Mouse (Mus musculus) kidney, adult 8-10 months (tissue): ENCODE results near the gene Klhl31.

Experiments used
- DNase-seq, 2 experiments: peaks; one replicate each; pipeline ENCODE4 v3.0.0; 2022

The Klhl31 gene

GRCm38 (mm10) chr9:77636450-77636951, at the start of gene Klhl31:
Gene Klhl31, plus strand, starts transcription at chr9:77636500.
- no peak for DNase-seq

DNA sequence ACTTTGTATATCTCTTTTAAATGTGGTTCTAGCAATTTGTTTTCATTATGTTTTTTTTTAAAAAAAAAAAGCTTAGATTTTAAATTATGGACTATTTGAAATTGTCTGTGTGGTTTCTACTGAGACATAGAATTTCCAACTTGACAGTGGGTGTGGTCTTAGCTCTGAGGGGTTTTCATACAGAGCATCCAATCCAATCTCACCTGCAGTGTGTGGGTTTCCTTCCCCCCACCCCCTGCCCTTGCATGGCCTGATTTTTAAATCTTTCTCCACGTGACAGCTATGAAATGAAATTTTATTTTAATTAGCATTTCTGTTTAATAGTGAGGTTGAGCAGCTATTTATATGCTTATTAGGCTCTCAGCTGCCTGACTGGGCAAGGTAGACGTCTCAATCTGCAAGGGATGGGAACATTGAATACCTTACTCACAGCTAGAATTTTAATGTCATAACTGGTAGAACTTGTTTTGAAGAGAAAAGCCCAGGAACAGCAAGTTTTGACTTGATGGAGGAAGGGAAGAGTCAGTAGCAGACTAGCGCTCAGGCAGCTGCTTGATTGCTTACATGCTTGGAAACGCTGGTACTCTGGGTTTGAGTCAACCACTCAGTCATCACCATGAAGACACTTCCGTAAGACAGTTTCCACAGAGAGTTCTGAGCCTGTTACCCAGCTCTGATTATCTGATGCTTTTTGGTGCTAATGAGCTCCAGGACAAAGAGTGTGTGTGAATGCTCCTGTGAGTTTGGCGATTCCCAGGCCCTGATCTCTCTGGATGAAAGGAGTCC, 49.3 kb upstream of the Klhl31 start:
- no peak for DNase-seq

GRCm38 (mm10) chr9:77587616-77588015, 48.7 kb upstream of the Klhl31 start:
- DNase-seq, result no peak

- DNase-seq, result no peak
Observed at GRCm38 (mm10) chr9:77589496-77589895, 46.8 kb upstream of the Klhl31 start.

DNA sequence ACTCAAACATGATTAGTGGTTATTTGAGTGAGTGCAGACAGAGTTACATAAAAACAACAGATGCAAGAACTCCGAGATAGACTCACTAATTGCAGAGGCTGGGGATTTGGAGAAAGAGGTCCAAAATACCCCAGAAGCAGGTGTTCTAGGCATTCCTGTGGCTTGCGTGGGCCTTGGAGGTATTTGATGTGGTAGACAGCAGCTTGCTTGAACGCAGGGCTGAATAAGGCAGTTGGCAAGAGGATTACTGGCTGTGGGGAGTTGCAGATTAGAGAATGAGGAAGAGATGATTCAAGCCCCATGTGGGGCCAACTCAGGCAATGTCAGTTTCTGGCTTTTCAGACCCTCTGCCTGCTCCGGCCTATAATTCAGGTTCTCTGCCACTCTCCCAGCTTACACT, 43.9 kb upstream of the Klhl31 start:
- no peak for DNase-seq

GRCm38 (mm10) chr9:77595006-77595626, 41.2 kb upstream of the Klhl31 start:
- no peak for DNase-seq

DNA sequence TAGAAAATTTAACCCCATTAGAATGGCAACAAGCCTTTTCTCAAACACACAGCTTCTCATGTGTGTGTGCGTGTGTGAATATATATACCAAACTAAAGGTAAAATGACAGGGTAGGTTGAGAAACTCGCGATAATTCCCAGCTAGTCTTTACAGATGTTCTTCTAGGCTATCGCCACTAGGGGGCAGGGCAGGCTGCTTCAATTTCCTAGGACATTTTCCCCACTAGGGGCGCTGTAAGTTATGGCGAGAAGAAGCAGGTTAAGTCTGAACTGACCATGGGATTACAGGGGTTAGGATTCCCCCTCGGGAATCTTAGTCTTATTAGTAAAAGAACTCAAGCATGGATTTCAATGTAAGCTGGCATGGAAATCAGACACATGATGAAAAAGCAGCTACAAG, 39.9 kb upstream of the Klhl31 start:
- peak; percentile 67 to 85 for DNase-seq

GRCm38 (mm10) chr9:77598560-77598959, 37.7 kb upstream of the Klhl31 start:
- no peak for DNase-seq

DNA sequence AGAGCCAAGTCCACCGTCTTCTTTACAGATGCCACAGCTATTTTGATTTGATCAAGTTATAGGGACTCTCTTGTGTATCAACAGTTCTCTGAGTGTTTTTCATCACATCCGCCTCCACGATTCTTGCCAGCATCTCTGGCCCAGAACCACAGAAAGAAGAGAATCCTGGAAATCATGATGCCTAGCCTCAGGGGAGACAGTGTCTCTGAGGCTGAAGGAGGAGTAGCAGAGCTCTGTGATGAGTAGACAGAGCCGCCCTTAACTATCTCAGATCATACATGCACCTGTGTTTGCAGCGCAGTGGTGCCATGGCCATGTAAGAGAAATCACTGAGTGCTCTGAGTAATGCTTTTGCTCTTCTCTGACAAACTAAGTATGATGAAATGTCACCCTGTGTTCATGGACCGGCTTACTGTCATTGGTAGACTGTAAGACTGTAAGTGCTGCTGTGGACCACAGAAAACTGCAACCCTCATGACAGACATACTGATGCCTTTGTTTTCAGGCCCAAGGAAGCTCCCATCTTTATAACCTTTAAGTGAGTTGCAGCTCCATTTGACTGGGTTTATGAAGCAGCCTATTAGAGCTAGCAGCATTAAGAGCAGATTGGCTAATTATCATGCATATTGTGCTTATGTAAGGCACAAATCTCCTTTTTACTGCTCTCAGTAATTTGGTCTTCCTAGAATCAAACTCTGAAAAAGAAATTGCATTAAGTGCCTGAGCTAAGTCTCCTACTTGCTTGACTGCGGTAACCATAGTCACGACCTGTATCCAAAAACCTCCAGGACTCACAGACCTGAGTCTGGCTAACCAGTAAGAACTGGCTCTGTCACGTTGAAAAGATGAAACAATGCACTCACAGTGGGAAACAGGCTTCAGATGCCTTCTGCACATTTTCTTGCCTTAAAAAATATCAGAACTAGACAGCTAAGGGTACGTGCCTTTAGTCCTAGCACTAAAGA, 33.7 kb upstream of the Klhl31 start:
- peak in 1 of 2 experiments; percentile 30 for DNase-seq

DNA sequence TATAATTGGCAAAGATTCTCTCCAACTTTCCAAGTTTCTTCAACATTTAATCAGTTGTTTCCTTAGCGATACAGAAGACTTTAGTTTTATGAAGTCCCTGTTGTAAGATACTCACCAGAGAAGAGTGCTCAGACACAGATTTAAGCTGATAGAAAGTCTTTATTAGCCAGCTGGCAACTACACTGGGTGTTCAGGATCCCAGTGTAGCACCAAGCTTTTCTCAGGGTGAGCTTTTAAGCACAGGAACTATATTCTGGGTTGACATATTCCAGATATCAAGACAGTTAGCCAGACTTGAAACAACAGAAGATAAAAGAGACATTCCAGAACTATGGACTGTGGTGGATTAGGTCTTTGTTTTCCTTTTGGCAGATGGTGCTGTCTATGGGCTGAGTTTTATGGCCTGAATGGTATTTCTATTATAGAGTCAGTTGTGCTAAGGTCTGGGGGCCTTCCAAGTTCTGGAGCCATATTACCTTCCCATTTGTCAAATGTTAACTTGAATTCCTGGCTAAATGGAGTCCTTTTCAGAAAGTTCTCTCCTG, 32.3 kb upstream of the Klhl31 start:
- no peak for DNase-seq

DNA sequence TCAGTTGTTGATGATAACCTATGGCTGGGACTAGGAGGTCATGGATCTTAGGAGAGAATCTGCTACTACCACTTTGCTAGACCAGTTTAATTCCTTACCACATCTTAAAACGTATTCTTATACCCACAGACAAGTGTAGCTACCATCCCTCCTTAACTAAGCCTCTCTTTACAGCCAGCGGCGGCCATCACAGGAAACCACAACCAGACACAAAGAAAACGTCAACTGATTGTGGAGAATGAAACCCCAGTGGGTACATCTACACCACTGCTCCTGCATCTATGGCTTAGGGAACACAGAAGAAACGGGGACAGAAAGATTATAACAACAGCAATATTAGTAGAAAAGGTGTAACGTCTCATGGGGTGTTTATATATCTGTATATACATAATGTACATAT, 29.0 kb upstream of the Klhl31 start:
- no peak for DNase-seq

DNA sequence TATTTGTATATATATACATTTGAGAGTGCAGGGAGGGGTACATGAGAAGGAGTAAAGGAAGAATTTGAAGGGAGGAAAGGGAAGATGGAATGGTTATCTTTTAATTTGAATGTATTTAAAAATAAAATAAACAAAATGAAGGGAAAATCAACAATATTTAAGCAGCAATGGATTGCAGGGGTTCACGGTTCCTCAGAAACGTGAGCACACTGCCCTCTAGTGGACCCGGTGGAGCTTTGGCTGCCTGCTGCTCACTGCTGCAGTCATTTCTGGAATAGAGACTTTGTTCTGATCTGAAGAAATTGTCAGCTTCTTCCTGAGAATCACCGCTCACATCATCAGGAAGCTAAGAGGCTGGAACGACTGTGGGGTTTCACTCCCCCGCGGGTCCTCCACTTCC, 28.5 kb upstream of the Klhl31 start:
- peak in 1 of 2 experiments; percentile 37 for DNase-seq

- DNase-seq, result no peak
Observed at GRCm38 (mm10) chr9:77610811-77611210, 25.5 kb upstream of the Klhl31 start.

DNA sequence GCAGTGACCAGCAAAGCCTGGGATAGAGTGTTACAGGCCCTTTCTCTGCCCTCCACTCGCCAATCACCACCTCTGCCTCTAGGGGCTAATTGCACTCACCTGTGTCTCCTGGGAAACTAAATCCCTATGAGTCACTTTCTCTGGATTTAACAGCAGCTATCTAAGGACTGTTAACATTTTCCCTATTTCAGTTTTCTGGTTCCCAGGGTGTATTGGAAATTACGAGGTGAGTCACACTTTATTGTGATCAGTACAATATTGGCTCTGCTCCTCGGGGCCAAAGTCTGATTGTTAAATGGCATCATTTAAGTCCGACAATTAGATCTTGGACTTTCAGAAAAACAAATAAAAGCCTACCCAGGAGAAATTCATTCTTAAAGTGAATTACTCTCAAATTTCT, 24.0 kb upstream of the Klhl31 start:
- DNase-seq, result no peak

DNA sequence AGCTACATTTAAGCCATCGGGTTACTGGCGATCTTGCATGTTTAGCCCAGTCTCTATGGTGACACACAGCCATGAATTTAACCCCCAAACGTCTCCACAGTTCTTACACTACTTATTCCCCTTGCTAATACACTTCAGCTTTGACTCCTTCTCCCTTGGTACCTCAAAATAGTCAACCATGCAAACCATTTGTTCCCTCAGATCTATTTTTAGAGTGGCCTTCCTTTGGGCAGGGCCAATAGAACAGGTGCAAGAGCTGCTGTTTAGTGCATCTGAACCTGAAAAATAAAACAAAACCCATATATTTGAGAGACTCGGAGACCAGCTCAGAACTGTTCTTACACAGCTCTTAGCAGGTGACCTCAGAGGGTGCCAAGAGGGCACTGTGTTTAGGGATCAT, 20.4 kb upstream of the Klhl31 start:
- DNase-seq, result no peak

GRCm38 (mm10) chr9:77616796-77617195, 19.5 kb upstream of the Klhl31 start:
- no peak for DNase-seq

DNA sequence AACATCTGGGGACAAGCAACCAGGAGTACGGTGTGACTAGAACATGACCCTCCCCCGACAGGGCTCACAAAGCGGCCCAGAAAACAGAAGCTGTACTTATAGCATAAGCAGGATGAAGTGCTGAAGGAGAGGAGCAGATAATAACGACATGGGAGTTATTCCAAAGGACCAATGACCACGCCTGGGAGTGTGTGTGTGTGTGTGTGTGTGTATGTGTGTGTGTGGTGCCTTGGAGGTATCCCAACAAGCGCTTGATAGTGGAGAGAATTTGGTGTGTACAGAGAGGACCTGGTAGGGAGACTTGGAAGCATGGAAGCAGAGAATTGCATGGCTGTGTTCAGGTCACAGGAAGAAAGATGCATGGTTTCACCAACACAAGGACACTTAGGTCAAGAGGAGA, 18.5 kb upstream of the Klhl31 start:
- DNase-seq, result no peak

DNA sequence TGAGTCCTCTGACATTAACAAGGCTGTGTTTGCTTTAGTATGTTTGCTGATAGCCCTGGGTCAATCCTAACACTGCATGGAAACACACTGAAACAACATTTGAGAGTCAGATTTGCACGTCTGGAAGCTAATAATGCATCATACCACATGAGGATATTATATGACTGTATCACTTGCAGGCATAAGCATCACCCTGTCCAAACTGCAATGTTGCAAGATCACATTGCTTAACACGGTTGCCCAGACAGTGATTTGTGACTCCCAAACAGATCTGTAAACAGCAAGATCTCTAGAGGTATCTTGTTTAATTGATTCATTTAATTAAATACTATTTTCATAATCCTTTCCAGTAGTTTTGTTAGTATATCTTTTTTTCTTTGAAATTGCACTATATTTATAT, 17.9 kb upstream of the Klhl31 start:
- DNase-seq, result no peak

- no peak for DNase-seq
Observed at GRCm38 (mm10) chr9:77620077-77620476, 16.2 kb upstream of the Klhl31 start.

- DNase-seq, result peak; percentile 57 to 65
Observed at GRCm38 (mm10) chr9:77620482-77620881, 15.8 kb upstream of the Klhl31 start.

DNA sequence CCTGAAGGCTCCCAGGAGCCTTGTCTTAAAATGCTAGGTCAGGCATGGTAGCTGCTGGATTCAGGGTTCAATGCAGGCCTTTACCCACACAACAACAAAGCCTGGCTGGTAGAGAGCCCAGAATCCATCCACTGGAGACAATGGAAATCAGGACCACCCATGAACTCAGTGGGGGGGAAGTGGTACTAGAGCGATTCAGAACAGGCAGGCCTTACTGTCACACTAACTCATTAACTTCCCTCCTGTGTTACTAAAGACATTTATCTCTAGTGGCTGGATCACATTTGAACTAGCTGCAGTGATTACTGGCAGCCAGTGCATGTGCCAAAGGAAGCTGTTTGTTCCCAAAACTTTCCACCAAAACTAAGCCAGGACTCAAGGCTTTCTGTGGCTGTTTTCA, 13.4 kb upstream of the Klhl31 start:
- DNase-seq, result no peak

DNA sequence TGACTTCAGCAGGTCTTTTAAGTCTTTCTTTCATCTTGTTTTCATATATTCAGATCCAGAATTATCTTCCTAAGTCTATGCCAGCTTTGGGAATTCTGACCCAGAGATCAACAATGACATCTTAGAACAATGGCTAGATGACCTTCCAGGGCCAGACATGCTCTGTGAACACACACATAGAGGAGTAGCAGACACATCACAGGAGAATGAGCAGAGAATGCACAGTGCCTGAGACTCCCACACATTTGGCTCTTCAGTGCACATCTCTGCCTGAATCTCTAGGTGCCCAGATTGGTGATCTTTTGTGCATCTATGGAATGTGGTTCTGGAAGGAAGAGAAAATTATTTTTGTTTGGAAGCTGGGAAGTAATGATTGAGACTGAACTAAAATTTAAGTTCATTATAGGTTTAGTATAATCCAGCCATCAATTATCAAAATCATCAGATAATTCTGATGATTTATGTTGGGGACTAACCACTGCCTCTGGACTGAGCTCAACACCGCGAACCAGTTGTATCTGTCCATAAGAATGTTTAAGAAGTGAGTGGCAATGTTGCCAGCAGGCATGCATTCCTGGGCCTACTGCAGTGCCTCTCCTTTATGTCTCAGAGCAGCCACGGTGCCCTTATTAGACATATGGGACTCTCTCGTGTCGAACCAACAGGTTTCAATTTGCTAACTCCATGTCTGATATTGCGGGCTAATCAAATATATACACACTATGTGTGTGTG, 12.8 kb upstream of the Klhl31 start:
- DNase-seq, result no peak
